Mouse (Mus musculus) right cerebral cortex, postnatal 10 days (tissue): ENCODE results near the gene Tmco1.

Source experiments
- DNase-seq, 2 experiments: peaks; one replicate each; pipeline ENCODE4 v3.0.0; 2021; ENCODE audit warnings: low spot score in 2 of 2

Tmco1 gene

DNA sequence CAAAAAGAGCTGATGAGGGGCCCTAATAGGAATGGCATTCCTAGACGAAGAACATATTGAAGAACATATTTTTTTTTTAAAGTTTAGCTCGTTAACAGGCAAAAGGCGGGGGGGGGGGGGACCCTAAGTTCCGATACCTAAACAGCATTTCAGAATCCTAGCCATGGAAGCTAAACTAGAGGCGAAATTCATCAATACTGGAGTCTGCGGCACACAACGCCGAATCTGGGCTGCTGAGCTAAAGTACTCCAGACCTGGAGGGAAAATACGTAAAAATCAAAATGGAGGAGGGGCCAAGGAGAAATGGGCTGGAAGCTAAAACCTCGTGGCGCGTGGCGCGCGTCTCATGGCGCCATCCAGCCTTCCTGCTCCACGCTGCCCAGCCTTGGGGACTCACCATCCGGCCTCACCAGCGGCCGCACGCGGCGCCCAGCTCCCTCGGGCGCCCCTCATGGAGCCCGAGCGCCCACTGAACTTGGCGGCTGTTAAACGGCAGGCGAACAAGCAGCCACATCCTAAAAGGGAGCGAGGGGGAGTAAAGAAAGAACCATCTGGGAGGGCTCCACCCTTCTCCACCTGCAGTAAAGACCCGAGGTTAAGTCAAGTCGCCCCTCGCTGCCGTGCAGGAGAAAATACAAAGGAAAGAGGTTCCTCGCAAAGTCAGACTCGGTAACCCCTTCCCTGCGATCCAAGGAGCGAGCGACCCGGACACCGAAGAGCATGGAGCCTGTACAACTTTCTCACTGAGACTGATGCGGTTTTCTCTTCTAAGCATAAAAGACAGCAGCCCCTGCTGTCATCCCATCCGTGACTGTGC, 24.5 kb upstream of the Tmco1 start:
- DNase-seq: peak; percentile 79 to 82

DNA sequence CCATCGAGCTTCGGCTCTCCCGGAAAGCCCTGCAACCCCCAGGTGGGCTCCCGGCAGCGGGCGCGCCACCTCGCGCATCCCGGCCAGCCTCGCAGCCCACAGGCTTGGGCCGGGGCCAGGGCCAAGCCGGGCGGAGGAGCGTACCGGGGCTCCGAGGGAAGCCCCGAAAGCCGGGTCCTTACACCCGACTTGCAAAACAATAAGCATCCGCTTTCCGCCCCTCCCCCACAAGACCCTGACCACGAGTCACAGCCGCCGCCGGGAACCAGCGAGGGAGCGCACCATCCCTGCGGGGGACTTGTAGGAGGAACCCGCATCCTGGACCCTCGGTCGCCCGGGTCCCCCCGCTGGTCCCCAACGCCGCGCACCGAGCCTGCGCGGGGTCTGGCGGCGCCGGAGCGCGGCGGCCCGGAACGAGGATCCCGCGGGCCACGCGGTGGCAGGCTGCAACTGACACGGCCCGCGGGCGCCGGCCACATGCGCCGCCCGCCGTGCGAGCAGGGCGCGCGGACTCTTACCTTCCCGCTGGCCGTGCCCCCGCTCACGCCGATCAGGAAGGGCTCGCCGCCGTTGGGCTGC, 23.8 kb upstream of the Tmco1 start:
- DNase-seq: peak; percentile 83 to 84

DNA sequence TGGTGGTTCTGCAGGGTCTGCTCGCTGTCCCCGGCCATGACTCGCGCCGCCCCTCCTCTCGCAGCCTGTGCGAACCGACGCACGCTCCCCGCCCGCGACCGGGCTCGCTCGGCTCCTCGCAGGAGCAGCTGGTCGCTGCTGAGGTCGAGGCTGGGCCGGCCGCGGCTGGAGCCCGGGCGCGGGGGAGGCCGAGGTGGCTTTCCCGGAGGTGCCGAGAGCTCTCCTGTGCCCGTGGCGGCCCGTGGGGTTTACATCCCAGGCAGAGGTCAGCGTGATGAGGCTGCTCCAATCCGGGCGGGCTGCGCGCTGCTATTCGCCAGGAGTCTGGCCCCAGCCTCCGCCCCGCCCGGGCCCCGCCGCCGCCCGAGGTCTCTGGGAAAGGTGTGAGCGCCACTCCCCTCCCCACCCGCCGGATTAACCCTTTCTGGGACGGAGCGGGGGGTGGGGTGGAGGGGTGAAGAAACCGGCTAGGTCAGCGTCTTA, 23.3 kb upstream of the Tmco1 start:
- peak; percentile 88 to 91 for DNase-seq

DNA sequence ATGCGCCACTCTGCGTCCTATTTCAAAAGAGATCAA, 23.0 kb upstream of the Tmco1 start, which contains the start of gene Uck2:
Gene Uck2, minus strand, starts transcription at position 1 of the 36 bp plus-strand sequence.
- no peak for DNase-seq

DNA sequence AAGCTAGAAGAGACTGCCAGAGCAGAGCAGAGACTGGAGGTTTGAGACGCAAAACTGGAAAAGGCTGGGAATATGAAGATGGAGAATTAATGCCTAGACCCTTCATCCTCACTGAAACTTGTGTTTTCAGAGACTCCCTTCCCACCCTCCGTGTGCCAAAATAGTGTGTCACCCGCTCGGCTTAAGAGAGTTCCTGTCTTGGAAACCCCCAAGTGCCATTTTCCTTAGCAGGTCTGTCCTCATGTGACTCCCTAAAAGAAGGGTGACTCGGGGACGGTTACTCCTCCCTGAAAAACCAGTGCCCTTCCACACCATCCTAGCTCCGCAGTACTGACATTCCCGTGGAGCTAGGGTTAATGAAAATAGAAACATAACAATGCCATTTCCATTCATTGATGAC, 22.8 kb upstream of the Tmco1 start:
- DNase-seq: no peak

DNA sequence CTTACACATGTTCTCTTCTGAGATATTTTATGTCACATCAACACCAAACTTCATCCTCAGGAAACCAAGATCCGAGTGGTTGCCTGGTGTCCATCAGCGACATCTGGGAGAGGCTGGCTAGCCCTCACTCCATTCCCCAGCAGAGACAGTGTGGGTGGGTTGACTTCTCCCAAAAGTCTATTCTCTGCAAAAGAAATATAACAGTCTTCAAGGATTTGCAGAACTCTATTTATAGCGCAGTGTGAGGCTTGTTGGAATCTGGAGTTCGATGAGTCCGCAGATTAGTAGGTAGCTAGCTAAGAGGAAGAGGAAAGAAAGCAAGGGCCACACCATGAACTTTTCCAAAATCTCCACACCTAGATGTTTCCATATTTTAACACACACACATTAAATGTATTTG, 21.0 kb upstream of the Tmco1 start:
- no peak for DNase-seq

DNA sequence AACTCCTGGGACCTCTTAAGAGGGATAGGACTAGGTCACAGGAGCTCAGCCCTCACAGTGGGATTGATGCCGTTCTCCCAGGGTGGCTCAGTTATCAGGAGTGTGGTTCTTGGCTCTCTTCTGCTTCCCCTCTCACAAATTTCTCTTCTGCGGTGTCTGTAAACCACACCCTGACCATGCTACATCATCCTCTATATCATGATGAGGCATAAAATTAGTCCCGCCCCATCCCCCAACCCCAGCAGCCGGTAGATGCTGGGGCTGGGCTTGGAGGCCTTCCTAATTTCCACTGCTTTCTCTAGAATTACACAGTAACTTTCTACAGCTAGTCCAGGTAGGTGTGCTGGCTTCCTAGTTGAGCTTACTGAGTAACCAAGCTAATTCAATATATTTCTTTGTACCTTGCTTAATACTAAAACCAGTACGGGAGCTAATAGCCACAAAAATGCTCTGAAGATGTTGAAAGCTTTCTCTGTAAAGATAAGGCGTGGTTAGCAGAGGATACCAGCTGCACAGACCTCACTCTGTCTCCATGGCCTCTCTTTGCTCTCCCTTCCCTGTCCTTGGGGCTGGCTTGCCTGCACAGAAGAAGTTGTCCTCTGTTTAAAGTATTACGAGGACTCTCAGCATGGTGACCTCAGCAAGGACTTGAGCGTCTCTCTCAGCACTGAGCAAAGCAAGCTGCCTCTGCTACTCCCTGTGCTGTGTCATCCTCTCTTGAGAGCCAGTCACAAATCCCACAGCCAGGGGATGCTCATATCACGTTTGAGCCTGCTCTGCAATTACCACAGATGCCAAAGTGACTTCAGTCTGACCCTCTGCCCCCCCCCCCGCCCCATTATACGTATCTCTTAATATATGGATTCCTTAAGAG, 19.3 kb upstream of the Tmco1 start:
- DNase-seq: no peak

DNA sequence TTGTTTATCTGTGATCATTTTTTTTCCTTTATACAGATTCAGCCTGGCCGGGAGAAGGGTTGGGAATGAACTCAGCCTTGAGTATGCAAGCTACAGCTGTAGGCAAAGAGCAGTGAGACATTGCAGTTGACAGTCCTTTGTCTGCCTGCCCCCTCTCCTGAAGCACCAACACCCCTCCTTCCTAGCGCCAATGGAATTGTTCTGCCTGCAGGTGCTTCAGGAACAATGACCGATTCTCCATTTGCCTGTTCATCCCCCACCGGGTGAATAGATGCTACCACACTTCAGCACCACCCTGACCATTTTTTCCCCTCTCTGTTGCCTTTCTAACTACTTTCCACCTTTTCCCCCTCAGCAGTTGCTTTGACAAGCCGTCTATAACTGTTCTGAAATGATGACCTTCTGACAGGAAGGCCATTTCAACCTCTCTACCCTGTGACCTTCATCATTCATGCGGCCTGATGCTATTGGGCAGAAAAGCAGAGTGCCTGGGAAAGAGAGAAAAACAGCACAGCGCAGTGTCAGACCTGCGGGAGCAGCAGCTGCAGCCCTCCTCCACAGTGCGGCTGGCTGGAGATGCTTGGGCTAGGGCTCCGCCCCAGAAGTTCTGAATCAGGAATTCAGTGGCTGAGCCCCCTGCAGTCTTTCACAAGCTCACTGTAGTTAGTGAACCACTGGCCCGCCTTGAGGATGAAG, 18.5 kb upstream of the Tmco1 start:
- no peak for DNase-seq

DNA sequence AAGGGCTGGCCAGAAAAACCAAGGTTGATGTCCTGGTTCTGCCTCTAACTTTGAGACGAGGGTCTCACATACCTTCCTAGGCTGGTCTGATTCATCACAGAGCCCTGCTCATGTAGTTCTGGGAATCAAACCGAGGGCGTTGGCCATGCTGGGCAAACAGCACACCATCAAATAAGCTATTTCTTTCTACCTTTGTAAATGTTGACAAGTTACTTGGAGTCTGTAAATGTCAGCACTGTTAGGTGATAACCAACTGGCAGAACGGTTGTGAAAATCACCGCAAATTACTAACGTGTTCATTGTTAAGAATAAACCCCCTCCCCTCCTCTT, 17.9 kb upstream of the Tmco1 start:
- DNase-seq: no peak

DNA sequence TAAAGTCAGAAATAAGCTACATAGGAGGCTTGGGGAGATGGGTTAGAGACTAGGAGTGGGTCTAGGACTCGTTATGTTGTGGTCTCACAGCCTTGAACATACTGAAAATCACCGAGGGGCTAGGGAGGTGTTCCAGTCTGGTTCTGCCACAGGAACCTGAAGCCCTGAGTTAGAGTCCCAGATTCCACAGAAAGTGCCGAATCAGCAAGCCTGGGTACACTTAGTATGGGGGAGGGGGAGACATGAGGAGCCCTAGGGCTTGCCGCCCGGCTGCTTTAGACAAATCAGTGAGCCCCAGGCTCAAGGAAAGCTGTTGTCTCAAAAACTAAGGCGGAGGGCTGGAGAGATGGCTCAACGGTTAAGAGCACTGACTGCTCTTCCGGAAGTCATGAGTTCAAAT, 16.6 kb upstream of the Tmco1 start:
- DNase-seq: no peak

DNA sequence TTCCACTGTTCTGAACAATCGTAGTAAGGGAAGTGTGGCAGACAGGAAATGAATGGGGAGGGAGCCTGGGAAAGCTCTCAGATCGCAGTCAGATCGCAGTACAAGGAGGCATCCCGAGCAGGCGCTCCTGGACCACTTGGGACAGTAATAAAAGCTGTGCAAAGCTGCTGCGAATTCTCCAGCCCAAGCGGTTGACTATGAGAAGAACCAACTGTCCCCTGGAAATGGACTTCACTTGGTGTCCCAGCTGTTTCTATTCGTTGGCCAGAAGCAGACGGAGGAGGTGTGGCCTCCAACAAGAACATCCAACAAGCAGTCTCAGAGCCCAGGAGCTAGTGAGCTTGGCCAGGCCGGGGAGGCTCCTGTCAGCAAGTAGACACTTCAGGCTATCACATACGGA, 15.7 kb upstream of the Tmco1 start:
- DNase-seq: no peak

DNA sequence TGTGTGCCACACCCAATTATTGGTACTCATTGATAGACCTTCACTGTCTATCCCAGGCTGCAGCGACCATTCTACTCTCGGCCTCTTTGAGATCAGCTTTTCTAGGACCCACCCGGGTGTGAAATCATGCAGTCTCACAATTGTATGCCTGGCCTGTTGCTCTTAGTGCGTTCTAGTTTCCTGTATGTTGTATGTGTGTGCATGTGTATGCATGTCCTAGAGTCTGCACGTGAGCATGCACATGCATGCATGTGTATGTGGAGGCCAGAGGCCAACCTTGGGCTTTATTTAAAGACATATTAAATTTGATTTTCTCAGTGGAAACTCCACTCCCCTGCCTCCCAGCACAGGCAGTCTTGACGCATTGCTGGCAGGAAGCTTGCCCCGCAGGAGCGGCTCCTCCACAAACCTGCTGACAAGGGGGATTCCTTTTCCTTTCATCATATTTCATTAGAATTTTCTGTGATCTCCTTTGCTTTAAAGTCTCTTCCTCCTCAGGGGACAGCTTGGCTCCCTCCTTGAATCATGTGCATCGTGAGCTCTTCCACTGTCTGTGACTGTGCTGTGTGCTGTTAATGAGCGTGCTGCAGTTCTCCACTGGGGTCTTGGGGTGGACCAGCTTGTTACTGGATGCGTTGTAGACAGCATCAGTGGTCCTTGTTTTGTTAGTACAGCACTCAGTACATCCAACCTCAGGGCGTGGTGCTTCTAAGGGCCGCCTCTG, 12.3 kb upstream of the Tmco1 start:
- DNase-seq: no peak

DNA sequence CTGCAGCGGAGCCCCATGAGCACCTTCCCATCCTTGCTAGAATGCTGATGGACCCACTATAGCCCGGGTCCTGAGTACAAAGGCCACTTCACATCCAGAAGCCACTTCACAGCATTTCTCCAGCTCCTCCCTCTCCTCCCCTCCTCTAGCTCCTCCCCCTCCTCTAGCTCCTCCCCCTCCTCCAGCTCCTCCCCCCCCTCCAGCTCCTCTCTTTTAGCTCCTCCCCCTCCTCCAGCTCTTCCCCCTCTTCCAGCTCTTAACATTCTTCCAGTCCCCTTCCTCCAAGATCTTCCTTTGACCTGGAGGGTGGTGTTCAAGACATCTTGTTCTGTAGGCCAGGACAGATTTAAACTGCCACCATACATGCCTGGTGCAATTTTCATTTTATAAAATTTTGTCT, 8.1 kb upstream of the Tmco1 start:
- no peak for DNase-seq

DNA sequence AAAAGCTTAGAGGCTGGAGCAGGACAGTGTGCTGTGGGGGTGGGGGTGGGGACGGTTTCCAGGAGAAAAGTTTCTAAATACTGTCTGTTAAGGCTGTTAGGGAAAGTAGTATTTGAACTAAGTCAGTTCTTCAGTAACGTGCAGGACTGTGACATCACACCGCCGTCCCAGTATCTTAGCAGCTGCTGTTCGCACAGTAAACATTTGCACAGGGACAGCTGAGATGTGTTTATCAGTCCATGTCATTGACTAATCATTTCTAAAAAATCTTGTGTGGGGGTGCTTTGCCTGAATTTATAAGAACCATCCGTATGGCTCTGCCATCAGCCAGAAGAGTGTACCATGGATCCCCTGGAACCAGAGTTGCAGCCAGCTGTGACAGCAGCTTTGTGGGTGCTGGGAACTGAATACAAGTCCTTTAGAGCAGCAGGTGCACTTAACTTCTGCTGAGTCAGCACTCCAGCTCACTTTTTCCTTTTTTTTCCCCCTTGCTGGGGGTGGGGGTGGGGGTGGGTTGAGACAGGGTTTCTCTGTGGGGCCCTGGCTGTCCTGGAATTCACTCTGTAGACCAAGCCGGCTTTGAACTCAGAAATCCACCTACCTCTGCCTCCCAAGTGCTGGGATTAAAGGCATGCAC, 2.6 kb upstream of the Tmco1 start:
- DNase-seq: no peak

DNA sequence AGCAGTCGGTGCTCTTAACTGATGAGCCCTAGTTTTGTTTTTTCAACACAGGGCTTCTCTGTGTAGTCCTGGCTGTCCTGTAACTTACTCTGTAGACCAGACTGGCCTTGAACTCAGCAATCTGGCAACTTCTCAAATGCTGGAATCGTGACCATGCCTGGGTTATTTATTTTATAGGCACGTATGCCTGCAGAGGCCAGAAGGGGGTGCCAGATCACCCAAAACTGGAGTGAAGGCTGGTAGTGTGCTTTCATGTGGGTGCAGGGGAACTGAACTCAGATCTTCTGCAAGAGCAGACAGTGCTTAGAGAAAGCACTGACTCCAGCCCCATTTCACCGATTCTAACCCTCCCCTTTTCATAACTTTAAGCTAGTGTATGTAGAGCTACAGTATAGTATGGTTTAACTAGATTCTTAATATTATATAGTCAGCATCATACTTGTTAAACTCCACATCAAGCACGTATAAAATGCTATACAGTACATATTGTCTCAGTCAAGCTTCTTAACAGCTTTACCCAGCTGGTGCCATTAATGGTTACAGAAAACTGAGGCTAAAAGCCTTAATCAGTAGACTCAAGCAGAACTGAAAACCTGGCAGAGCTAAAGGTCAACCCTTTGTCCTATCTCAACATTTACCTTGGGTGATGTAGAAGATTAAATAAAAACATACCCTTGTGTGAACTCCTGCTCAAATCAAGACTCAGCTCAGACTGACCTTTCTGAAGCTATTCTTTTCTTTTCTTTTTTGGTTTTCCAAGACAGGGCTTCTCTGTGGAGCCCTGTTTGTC, 1.5 kb upstream of the Tmco1 start:
- peak in 1 of 2 experiments; percentile 59 for DNase-seq

DNA sequence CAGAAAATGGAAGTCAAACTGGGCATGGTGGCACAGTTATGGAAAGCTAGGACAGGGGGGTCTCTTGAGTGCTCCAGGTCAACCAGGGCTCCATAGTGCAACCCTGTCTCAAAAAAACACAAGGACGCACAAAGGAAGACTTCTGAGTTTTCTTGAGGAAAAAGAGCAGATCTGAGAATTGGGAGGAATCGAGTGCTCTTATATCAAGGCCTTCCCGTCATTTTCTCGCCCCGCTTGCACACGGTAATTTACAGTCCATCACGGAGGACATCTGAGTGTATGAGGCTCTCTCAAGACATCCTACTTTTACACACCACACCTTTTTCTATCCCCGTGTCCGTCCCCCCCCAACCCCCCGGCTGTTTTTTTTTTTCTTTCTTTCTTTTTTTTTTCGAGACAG, 504 bp upstream of the Tmco1 start:
- no peak for DNase-seq

DNA sequence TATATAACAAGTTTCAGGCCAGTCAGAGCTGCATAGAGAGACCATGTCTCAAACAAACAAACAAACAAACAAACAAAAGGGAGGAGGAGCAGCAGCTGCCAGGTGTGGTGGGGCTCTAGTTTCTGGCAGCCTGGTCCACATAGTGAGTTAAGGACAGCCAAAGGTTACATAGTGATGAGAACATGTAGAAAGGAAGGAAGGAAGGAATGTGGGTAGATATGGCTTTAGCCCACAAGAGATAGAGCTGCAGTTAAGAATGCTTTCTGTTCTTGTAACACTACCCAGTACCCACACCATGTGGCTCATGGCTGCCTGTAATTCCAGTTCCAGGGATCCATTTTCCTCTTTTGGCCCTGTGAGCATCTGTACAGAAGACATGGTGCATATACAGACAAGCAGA, 4.2 kb downstream of the Tmco1 start:
- no peak for DNase-seq

DNA sequence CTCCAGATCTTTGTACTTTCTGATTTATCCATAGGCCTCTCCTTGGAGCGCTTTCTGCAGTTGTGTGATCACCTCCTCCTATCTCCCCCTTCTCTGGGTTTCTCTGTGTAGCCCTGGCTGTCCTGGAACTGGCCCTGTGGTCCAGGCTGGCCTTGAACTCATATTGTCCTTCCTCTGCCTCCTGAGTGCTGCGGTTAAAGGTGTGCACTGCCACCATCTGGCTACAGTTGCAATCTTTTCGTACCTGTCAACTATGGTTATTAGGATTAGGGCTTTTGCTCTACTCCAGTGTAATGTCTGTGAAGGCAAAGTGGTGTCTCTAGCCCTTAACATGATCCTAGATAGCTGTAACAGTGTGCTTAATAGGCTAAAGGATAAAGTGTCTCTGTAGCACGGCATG, 5.0 kb downstream of the Tmco1 start:
- no peak for DNase-seq

DNA sequence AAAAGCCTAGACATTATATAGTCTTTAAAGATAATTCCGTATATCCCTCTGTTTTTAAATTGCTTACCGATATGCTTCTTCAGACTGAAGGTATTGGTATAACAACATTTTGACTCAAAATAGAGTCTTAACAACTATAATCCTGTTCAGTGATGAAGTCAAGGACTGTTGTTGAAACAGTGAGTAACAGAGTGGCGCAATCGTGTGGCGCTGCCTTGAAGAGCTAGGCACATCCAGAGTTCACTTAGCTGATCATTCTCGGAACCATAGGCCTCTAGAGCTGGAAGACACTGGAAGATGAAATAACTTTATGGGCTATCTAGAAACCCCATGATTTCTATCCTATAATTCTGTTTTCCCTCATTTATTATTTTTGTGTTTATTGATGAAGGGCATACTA, 13.5 kb downstream of the Tmco1 start:
- DNase-seq: no peak

DNA sequence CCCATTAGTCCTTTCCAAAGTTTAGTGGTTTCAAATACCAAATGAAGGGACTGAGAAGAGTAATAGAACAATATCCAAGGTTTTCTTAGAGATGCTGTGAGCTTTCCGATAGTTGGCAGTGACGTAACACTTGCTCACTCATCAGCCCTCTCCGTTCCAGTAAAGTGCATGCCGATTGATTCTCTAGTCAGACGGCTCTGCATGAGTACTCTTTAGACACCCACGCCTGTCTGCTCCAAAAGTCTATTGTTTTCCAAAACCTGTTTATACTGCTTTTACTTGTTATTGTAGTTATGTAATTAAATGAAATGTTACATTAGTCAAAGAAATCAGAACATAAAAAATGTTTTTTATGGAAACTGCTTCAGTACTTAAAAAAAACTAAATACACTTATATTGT, 20.6 kb downstream of the Tmco1 start:
- DNase-seq: no peak

DNA sequence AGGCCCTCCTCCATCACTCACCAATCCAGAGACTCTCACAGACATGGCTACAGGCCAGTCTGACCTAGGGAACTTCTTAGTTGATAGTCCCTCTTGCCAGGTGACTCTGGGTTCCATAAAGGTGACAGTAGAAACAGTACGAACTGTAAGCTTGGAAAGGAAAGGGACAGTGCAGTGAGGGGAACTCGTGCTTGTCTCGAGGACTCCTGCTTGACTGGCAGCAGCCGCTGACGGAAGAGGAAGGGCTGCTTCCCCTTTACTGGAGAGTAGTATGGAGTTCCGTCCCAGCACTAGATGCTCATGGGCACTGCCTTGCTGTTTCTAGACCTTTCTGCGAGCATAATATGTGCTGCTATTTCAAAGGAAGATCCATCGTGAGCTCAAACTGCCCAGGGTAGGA, 22.9 kb downstream of the Tmco1 start:
- no peak for DNase-seq
